Mouse (Mus musculus) duodenum, adult 2 months (tissue): ENCODE measurements around the gene Nectin2. TPM values are rescaled to one million over a fixed set of nuclear protein-coding genes. Genes with fewer than 3 reads are reported as not detected.

Source experiments
- polyA plus RNA-seq: library from polyadenylated mRNA; depleted of rRNA; stranded (reverse); fragments of >200 nt; gene quantifications from 2 replicates; pipeline ENCODE4 v1.2.3, GENCODE M21; 2012; ENCODE audit warnings: low replicate concordance; rRNA removed

Nectin2 gene
- polyA plus RNA-seq = 232 and 247 TPM in 2 replicates

DNA sequence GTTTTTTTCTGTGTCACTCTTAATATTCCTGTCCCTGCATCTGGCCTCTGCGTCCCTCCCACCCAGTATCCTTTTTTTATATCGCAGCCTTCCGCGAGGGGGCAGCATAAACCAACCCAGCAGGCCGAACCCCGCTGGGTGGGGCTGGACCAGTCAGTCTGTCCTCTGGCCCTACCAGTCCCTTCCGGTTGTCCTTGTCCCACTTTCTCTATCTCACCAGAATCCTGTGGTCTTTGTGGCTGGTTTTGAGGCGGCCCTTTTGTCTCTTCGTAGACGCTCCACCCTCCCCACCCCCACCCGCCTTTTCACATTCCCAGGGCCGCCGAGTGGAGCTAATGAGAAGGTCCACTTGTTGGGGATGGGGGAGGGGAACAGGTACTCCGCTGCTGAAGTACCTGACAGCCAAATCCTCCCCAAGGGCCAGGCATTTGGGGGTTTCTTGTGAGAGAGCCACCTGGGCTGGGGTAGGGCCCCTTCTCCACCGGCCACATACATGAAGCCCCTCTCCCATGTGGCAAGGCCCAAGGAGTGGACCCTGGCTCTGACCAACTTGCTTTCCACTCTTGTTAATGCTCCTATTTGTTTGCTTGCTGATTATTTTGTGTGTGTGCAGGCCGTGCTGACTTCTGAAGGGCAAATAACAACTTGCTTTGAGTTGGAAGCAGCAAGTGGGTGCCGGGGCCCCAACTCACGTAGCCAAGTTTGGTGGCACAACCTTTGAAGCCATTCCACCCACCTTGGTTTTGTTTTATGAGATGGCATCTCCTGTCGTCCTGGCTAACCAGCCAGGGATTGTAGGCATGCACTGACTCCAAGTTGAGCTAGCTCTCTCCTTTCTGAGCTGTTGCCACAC, at the start of gene Nectin2:
Gene Nectin2, minus strand, starts transcription at position 267 of the 853 bp plus-strand sequence.

GRCm38 (mm10) chr7:19796697-19797588, 46.7 kb upstream of the Nectin2 start, which contains the start of gene Cblc:
TSS of gene Cblc (minus strand) at chr7:19796809.

GRCm38 (mm10) chr7:19770984-19771391, 20.7 kb upstream of the Nectin2 start, which contains the start of gene Bcam:
TSS of gene Bcam (minus strand) at chr7:19771016.

DNA sequence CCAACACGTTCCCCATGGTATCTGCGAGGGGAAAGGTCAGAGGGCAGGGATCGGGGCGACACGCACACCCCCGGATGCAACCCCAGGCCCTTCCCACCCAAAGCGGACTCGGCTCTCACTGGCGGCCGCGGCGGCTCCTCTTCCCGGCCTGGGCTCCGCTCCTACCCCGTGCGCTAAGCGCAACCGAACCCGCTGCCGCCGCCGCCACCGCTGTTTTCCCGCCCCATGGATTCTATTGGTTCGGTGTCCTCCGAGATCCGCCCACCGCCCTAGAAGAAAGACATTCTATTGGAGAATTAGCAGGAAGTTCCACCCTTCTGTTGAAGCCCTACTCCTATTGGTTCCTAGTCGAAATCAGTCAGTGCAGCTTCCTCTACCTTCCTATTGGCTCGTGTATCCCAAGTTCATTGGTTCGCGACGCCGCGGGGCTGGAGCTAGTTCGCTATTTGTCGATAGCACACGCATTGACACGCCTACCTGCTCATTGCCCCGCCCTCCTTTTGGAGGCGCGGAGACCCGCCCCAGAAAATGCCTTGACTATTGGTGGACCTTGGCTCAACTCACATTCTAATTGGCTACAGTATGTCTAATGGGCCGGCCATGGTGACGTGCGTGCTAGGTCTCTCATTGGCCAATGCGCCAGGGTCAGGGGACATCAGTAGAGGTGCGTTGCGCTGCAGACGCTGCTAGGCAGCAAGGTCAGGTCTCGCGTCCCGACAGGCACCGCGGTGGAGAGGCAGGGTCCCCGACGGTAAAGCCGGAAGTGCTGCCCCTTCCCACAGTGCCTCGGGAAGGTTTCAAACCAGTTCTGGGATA, 34.8 kb downstream of the Nectin2 start, which contains the start of gene Tomm40:
Gene Tomm40, minus strand, starts transcription at position 200 of the 816 bp plus-strand sequence.

GRCm38 (mm10) chr7:19698907-19699826, 51.1 kb downstream of the Nectin2 start, which contains the start of gene Apoe:
TSS of gene Apoe (minus strand) at chr7:19699188.

GRCm38 (mm10) chr7:19691873-19692865, 58.1 kb downstream of the Nectin2 start, which contains the start of gene Apoc1:
TSS of gene Apoc1 (minus strand) at chr7:19692660.

GRCm38 (mm10) chr7:19681202-19681694, 69.0 kb downstream of the Nectin2 start, which contains the start of the genes Gm44805 and Apoc4:
TSS of gene Gm44805 (minus strand) at chr7:19681423.
TSS of gene Apoc4 (minus strand) at chr7:19681479.

DNA sequence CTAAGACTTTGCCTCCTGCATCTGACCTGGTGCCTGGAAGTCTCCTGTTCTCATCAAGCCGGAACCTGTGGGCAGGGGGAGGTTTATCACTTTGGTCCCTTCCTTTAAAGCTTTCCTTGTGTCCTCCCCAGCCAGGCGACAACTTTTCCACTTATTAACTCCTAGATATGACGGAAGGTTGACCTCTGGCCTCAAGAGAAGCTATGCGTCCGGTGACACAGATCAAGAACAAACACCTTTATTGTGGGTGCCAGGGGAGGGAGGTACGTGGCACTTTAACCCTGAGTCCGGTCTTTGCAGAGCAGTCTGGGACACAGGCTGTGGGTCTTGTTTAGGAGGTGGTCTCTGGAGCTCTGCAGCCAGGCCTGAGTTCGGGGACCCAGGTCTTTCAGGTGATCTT, 72.4 kb downstream of the Nectin2 start, which contains the start of gene Apoc2:
Gene Apoc2, minus strand, starts transcription at position 70 of the 400 bp plus-strand sequence.

Other genes starting within 250 kb of the Nectin2 start
- 10.5 and 31.4 TPM in 2 replicates for gene Bloc1s3, start 242.1 kb downstream of the Nectin2 start, polyA plus RNA-seq
- 159 and 195 TPM in 2 replicates for gene Trappc6a, start 242.1 kb downstream of the Nectin2 start, polyA plus RNA-seq
- 0.15 and 0.18 TPM in 2 replicates for gene Nkpd1, start 232.6 kb downstream of the Nectin2 start, polyA plus RNA-seq
- gene Ppp1r37, start 187.4 kb downstream of the Nectin2 start, polyA plus RNA-seq = 99.5 and 166 TPM in 2 replicates
- gene Zfp296, start 173.2 kb downstream of the Nectin2 start, polyA plus RNA-seq = 3.9 and 4.8 TPM in 2 replicates
- 94.7 and 164 TPM in 2 replicates for gene Gemin7, start 172.9 kb downstream of the Nectin2 start, polyA plus RNA-seq
- gene Clasrp, start 146.0 kb downstream of the Nectin2 start, polyA plus RNA-seq = 168 and 347 TPM in 2 replicates
- 41.9 and 115 TPM in 2 replicates for gene Relb, start 121.0 kb downstream of the Nectin2 start, polyA plus RNA-seq
- gene Clptm1, start 85.5 kb downstream of the Nectin2 start, polyA plus RNA-seq = 104 and 143 TPM in 2 replicates
- gene Apoc2, start 72.5 kb downstream of the Nectin2 start, polyA plus RNA-seq = 950 and 3,249 TPM in 2 replicates
- 1.4 TPM in 1 of 2 replicates, not detected in the other for gene Gm44805, start 69.1 kb downstream of the Nectin2 start, polyA plus RNA-seq
- gene Apoc4, start 69.0 kb downstream of the Nectin2 start, polyA plus RNA-seq = 0.36 and 1.9 TPM in 2 replicates
- 0.72 and 1.2 TPM in 2 replicates for gene Apoc1, start 57.8 kb downstream of the Nectin2 start, polyA plus RNA-seq
- 286 and 462 TPM in 2 replicates for gene Apoe, start 51.3 kb downstream of the Nectin2 start, polyA plus RNA-seq
- 95.8 and 122 TPM in 2 replicates for gene Tomm40, start 35.0 kb downstream of the Nectin2 start, polyA plus RNA-seq
- gene Bcam, start 20.5 kb upstream of the Nectin2 start, polyA plus RNA-seq = 25.1 and 27.9 TPM in 2 replicates
- 94.7 and 149 TPM in 2 replicates for gene Cblc, start 46.3 kb upstream of the Nectin2 start, polyA plus RNA-seq
- 202 and 317 TPM in 2 replicates for gene Bcl3, start 72.3 kb upstream of the Nectin2 start, polyA plus RNA-seq
- gene Gm19345, start 101.5 kb upstream of the Nectin2 start, polyA plus RNA-seq = 0.44 TPM in 1 of 2 replicates, not detected in the other
- gene Ceacam16, start 110.8 kb upstream of the Nectin2 start, polyA plus RNA-seq = 0.20 and 0.71 TPM in 2 replicates
- gene Ceacam19, start 137.5 kb upstream of the Nectin2 start, polyA plus RNA-seq = 0.05 TPM in 1 of 2 replicates, not detected in the other
- 7.0 TPM in 2 replicates for gene Pvr, start 170.7 kb upstream of the Nectin2 start, polyA plus RNA-seq
- gene Igsf23, start 200.3 kb upstream of the Nectin2 start, polyA plus RNA-seq = 125 and 289 TPM in 2 replicates
- gene Ceacam20, start 214.9 kb upstream of the Nectin2 start, polyA plus RNA-seq = 19.7 and 71.0 TPM in 2 replicates
- 1.9 and 2.2 TPM in 2 replicates for gene Nlrp9b, start 241.0 kb upstream of the Nectin2 start, polyA plus RNA-seq